Mouse (Mus musculus): ENCODE data around the gene Gpr180.

- no peak for TF ChIP-seq POLR2A (IDR thresholded peaks at IDR 0.05; ENCODE audit: borderline replicate concordance, low read depth, low read length)
- TF ChIP-seq CTCF (IDR thresholded peaks at IDR 0.05; ENCODE audit: low read depth, low read length) = no peak
These were observed 38.2 kb downstream of the Gpr180 start for GRCm38 (mm10) chr14:118175071-118175693.

All from bone marrow macrophage, adult 2 months (primary cell).